Mouse (Mus musculus): ENCODE data around the gene Vmn2r4.
"Not testable (repeated sequence)": the region's sequence is repeated elsewhere in the genome, so short reads cannot be mapped to it uniquely, and the experiment has no call there.

The Vmn2r4 gene

GRCm38 (mm10) chr3:64415268-64415667, at the start of gene Vmn2r4:
Gene Vmn2r4 (minus strand): TSS chr3:64415368.
- not testable (repeated sequence) for DNase-seq (ENCODE audit: low read depth)

- not testable (repeated sequence) for DNase-seq (ENCODE audit: low read depth)
These were observed 19.1 kb upstream of the Vmn2r4 start for GRCm38 (mm10) chr3:64434261-64434660.

GRCm38 (mm10) chr3:64428117-64428798, 13.1 kb upstream of the Vmn2r4 start:
- DNase-seq (ENCODE audit: low read depth) = not testable (repeated sequence)

GRCm38 (mm10) chr3:64422141-64422540, 7.0 kb upstream of the Vmn2r4 start:
- not testable (repeated sequence) for DNase-seq (ENCODE audit: low read depth)

GRCm38 (mm10) chr3:64417477-64417876, 2.3 kb upstream of the Vmn2r4 start:
- not testable (repeated sequence) for DNase-seq (ENCODE audit: low read depth)

- DNase-seq (ENCODE audit: low read depth) = not testable (repeated sequence)
These were observed 915 bp downstream of the Vmn2r4 start for GRCm38 (mm10) chr3:64414253-64414652.

GRCm38 (mm10) chr3:64359286-64360035, 55.7 kb downstream of the Vmn2r4 start:
- DNase-seq (ENCODE audit: low read depth) = no peak

Measured in c-Kit-positive CD71-positive TER-119-negative erythroid progenitor cells, embryonic 14.5 days (primary cell).